Mouse (Mus musculus) lung, adult 2 months (tissue): Measurements from ENCODE around the gene Ptger4.

ENCODE experiments used
- CTCF ChIP-seq: fragments of 200-500 bp; IDR thresholded peaks from 2 replicates; pipeline ENCODE4 v1.5.1; 2011; ENCODE audit warnings: mild to moderate bottlenecking, low read length, control low read depth; ENCODE audit not compliant: insufficient read depth
- POLR2A ChIP-seq: fragments of 200-500 bp; IDR thresholded peaks from 2 replicates; pipeline ENCODE4 v1.6.1; 2011; ENCODE audit warnings: low read depth, mild to moderate bottlenecking, control low read depth, low read length, borderline replicate concordance; ENCODE audit errors: extremely low read depth

DNA sequence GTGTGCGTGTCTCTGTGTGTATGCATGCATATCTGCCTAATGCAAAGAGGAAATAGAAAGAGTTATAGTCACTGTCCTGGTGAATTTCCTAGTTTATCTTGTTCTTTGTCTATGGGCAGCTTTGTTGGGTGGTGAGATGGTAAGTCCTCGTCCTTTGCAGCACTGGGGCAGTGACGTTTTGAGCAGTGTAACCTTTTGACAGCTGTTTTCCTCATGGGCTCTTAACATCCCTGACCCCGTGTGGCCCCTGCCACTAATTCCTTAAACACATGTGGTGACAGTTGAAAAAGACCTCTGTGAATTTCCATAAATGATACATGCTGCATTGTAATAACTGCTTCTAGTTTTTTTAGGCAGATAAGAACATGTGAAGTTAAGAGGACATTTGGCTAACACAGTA lies 47.3 kb downstream of the Ptger4 start:
- TF ChIP-seq CTCF (no peak), POLR2A (no peak)
